Mouse (Mus musculus): ENCODE data around the gene Gtf2ird2. TPM values are rescaled to one million over a fixed set of nuclear protein-coding genes. Genes with fewer than 3 reads are reported as not detected.

Gtf2ird2 gene
- polyA plus RNA-seq, 1 experiment from 2014 or later, result 6.9 TPM

DNA sequence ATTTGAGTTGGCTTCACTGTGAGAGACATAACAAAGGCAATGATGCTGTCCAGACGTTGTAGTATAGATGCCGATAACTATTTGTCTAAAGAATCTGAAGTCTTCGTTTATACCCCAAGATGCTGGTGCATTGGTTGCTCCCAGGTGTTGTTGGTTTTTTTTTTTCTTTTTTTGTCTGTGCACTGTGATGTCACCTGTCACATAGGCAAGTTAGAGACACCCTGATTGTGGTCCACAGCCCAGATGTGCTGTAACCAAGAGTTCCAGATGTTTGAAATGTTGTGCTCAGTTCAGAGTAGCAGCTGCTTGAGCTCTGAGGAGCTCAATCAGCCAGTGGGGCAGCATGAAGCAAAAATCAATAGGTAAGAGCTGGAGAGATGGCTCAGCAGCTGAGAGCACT is 2.2 kb downstream of the Gtf2ird2 start:
- H3K27ac ChIP-seq, result no peak overlapping the region

DNA sequence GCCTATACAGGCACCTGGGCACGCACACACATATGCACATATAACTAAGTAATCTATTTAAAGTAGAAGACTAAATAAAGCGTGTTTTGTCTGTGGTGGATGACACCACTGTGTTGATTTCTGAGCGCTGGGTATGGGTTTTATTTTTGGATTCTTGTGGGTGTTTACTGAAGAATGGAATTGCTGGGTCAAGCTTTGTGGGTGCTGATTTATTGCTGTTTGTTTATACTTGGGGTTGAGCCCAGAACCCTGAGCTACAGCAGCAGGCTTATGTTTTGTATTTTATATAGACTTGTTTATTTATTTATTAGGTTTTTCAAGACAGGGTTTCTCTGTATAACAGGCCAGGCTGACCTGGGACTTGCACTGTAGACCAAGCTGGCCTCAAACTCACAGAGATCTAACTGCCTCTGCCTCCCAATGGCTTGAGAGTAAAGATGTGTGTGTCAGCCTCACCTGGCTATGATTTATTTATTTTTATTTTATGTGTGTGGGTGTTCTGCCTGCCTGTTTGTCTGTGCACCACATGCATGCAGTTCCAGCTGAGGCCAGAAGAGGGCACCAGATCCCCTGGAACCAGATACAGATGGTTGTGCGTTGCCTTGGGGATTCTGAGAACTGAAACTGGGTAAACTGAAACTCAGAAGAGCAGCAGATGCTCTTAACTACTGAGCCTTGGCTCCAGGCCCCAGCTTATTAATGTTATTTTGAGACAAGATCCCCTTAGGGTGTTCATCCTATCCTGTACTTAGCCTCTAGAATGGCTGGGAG is 3.3 kb downstream of the Gtf2ird2 start:
- Histone ChIP-seq H3K27me3 (ENCODE audit: insufficient read depth, low read length) (no peaks in the 10 kb centered on the region), H3K4me3 (replicated peaks; ENCODE audit: low read depth, low read length) (no peak overlapping the region), H3K9me3 (replicated peaks; ENCODE audit: low read length) (no peaks in the 10 kb centered on the region), H3K27ac (no peak overlapping the region), H3K4me1 (replicated peaks; ENCODE audit: insufficient read depth, low read length) (peaks cover 13% of the 10 kb centered on the region), H3K36me3 (ENCODE audit: insufficient read depth, low read length) (no peaks in the 10 kb centered on the region), H3K4me2 (ENCODE audit: low read length) (no peak overlapping the region), H3K9ac (ENCODE audit: low read depth, low read length) (no peak overlapping the region)
- peak; percentile 90 for TF ChIP-seq CTCF (IDR thresholded peaks at IDR 0.05; ENCODE audit: low read depth)
- DNase-seq (ENCODE audit: low spot score), result peak; percentile 62
- ATAC-seq (replicated peaks; ENCODE audit: low FRiP score, low read depth), result no peak
- 75% methylated on average over 4 of the region's 4 CpGs for WGBS

More for the DNA sequence above, 2.2 kb downstream of the Gtf2ird2 start:
- Histone ChIP-seq H3K9me3 (replicated peaks; ENCODE audit: low read length) (no peaks in the 10 kb centered on the region), H3K9ac (ENCODE audit: low read depth, low read length) (no peak overlapping the region), H3K4me3 (replicated peaks; ENCODE audit: low read depth, low read length) (no peak overlapping the region), H3K4me2 (ENCODE audit: low read length) (no peak overlapping the region), H3K36me3 (ENCODE audit: insufficient read depth, low read length) (no peaks in the 10 kb centered on the region), H3K27me3 (ENCODE audit: insufficient read depth, low read length) (no peaks in the 10 kb centered on the region), H3K4me1 (replicated peaks; ENCODE audit: insufficient read depth, low read length) (peaks cover 17% of the 10 kb centered on the region)
- no peak for TF ChIP-seq CTCF (IDR thresholded peaks at IDR 0.05; ENCODE audit: low read depth)
- no peak for ATAC-seq (replicated peaks; ENCODE audit: low FRiP score, low read depth)
- no peak for DNase-seq (ENCODE audit: low spot score)
- 87% methylated on average over 3 of the region's 3 CpGs for WGBS

DNA sequence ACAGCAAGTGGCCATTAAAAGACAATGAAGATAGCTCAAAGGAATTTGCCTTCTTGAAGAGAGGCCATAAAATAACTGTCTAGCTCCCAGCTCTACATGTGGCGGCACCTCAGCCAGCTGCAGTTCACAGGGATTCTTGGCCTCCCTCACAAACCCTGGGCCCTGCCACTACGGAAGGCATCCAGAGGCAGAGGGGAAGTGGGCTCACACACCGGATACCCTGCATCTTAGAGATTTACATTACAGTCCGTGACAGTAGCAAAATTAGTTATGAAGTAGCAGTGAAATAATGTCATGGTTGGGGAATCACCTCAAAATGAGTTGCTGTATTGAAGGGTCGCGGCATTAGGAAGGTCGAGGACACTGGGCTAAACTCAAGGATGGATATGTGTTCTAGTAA is 4.8 kb downstream of the Gtf2ird2 start:
- 55% methylated on average over 7 of the region's 7 CpGs for WGBS

DNA sequence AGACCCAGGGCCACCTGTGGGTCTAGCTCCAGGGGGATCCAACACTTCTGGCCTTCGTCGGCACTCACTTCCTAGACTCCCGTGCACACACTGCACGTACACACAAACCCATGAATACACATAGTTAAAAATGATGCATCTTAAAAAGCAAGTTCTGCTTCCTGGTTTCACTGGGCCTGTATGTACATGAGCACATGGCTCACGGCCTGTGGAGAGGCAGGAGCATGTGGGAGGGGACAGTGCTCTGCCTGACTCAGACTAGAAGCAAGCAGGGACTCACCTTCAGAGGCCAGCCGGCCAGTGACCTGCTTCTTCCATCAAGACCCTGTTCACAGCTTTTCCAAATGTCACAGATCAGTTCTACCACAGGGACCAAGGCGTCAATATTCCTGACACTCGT is 9.8 kb downstream of the Gtf2ird2 start:
- WGBS, result 82% methylated on average over 8 of the region's 8 CpGs
- Histone ChIP-seq H3K9ac (ENCODE audit: low read depth, low read length) (no peak overlapping the region), H3K27me3 (ENCODE audit: insufficient read depth, low read length) (no peaks in the 10 kb centered on the region), H3K9me3 (replicated peaks; ENCODE audit: low read length) (no peaks in the 10 kb centered on the region), H3K4me2 (ENCODE audit: low read length) (no peak overlapping the region), H3K36me3 (ENCODE audit: insufficient read depth, low read length) (0 out of 2 replicates have a peak, but pooled peaks cover 13% of the 10 kb centered on the region), H3K4me1 (replicated peaks; ENCODE audit: insufficient read depth, low read length) (no peaks in the 10 kb centered on the region), H3K4me3 (replicated peaks; ENCODE audit: low read depth, low read length) (no peak overlapping the region), H3K27ac (no peak overlapping the region)
- ATAC-seq (replicated peaks; ENCODE audit: low FRiP score, low read depth) (no peak), DNase-seq (ENCODE audit: low spot score) (no peak)
- TF ChIP-seq CTCF (IDR thresholded peaks at IDR 0.05; ENCODE audit: low read depth), result no peak

More for the DNA sequence above, 4.8 kb downstream of the Gtf2ird2 start:
- no peaks in the 10 kb centered on the region for H3K36me3 ChIP-seq (ENCODE audit: insufficient read depth, low read length)
- H3K4me1 ChIP-seq (replicated peaks; ENCODE audit: insufficient read depth, low read length), result peaks cover 3% of the 10 kb centered on the region
- H3K4me3 ChIP-seq (replicated peaks; ENCODE audit: low read depth, low read length), result no peak overlapping the region
- ATAC-seq (replicated peaks; ENCODE audit: low FRiP score, low read depth) (no peak), DNase-seq (ENCODE audit: low spot score) (peak; percentile 68)
- no peak overlapping the region for H3K4me2 ChIP-seq (ENCODE audit: low read length)
- no peaks in the 10 kb centered on the region for H3K27me3 ChIP-seq (ENCODE audit: insufficient read depth, low read length)
- H3K9ac ChIP-seq (ENCODE audit: low read depth, low read length), result no peak overlapping the region
- TF ChIP-seq CTCF (IDR thresholded peaks at IDR 0.05; ENCODE audit: low read depth), result no peak
- H3K27ac ChIP-seq, result no peak overlapping the region
- no peaks in the 10 kb centered on the region for H3K9me3 ChIP-seq (replicated peaks; ENCODE audit: low read length)

DNA sequence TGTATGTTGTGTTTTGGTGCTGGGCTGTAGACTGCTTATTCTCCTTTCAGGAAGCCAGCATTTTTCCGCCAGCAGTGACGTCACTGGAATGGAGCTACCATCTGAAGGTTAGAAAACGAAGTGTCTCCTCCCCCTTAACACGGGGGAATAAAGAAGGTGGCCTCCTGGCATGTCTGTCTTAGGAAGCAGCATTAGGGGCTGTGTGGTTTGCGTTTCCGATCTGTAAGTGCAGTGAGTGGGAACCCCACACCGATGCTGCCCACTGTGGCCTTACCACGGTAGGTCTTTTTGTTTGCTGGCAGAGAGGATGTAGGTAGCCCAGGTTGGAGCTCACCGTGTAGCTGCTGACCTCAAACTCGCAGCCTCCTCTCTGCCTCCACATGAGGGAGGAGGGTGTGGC is 22.9 kb downstream of the Gtf2ird2 start:
- TF ChIP-seq CTCF (IDR thresholded peaks at IDR 0.05; ENCODE audit: low read depth), result no peak
- no peak for ATAC-seq (replicated peaks; ENCODE audit: low FRiP score, low read depth)
- WGBS, result 74% methylated on average over 10 of the region's 10 CpGs

DNA sequence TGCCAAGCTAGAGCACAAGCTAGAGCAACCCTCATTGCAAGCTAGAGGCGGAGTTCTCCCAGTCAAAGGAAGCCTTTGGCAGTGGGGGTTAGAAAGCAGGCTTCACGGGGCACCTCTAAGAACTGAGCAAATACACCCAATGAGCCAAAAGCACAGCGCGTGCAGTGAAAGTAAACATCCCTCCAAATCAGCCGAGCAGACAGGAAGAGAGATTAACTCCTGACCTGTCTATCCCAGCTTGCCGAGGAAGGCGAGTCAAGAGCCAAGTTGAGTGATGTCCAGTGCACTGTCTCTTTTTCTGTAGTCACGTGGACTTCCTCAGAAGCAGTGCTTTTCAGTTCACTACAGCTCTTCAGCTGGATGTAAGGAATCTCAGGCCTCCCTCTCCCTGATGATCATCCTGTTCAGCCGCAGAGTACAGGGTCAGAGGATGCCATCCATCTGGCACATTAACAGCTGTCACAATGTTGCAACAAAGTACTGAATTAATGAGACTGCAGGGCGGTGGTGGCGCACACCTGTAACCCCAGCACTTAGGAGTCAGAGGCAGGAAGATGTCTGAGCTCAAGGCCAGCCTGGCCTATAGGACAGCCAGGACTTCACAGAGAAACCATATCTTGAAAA is 26.2 kb downstream of the Gtf2ird2 start:
- DNase-seq (ENCODE audit: low spot score) (peak; percentile 49), ATAC-seq (replicated peaks; ENCODE audit: low FRiP score, low read depth) (peak; percentile 40; the same call in 1 of the 2 replicates)
- no peaks in the 10 kb centered on the region for H3K9me3 ChIP-seq (replicated peaks; ENCODE audit: low read length)
- no peaks in the 10 kb centered on the region for H3K36me3 ChIP-seq (ENCODE audit: insufficient read depth, low read length)
- no peaks in the 10 kb centered on the region for H3K27me3 ChIP-seq (ENCODE audit: insufficient read depth, low read length)
- no peak overlapping the region for H3K4me2 ChIP-seq (ENCODE audit: low read length)
- no peak overlapping the region for H3K9ac ChIP-seq (ENCODE audit: low read depth, low read length)
- H3K27ac ChIP-seq, result peak overlapping the region; percentile 8; the same call in 1 of the 2 replicates
- 21% methylated on average over 11 of the region's 11 CpGs for WGBS
- TF ChIP-seq CTCF (IDR thresholded peaks at IDR 0.05; ENCODE audit: low read depth), result no peak
- H3K4me3 ChIP-seq (replicated peaks; ENCODE audit: low read depth, low read length), result no peak overlapping the region
- H3K4me1 ChIP-seq (replicated peaks; ENCODE audit: insufficient read depth, low read length), result no peaks in the 10 kb centered on the region

More for the DNA sequence above, 22.9 kb downstream of the Gtf2ird2 start:
- no peaks in the 10 kb centered on the region for H3K4me1 ChIP-seq (replicated peaks; ENCODE audit: insufficient read depth, low read length)
- no peak overlapping the region for H3K4me2 ChIP-seq (ENCODE audit: low read length)
- no peak for DNase-seq (ENCODE audit: low spot score)
- H3K9me3 ChIP-seq (replicated peaks; ENCODE audit: low read length), result no peaks in the 10 kb centered on the region
- no peaks in the 10 kb centered on the region for H3K36me3 ChIP-seq (ENCODE audit: insufficient read depth, low read length)
- no peak overlapping the region for H3K27ac ChIP-seq
- H3K4me3 ChIP-seq (replicated peaks; ENCODE audit: low read depth, low read length), result no peak overlapping the region
- H3K27me3 ChIP-seq (ENCODE audit: insufficient read depth, low read length), result no peaks in the 10 kb centered on the region
- H3K9ac ChIP-seq (ENCODE audit: low read depth, low read length), result no peak overlapping the region
